Mouse (Mus musculus): ENCODE results near the gene Cic.

Gene Cic

GRCm38 (mm10) chr7:25267301-25267750 lies at the start of gene Cic:
Gene Cic, plus strand, starts transcription at chr7:25267704.
- peak; percentile 99 for DNase-seq (ENCODE audit: low spot score)

- DNase-seq (ENCODE audit: low spot score) = peak; percentile 39
These were observed 48.6 kb upstream of the Cic start for GRCm38 (mm10) chr7:25218705-25219415.

GRCm38 (mm10) chr7:25219416-25219750 lies 48.1 kb upstream of the Cic start:
- no peak for DNase-seq (ENCODE audit: low spot score)

GRCm38 (mm10) chr7:25219756-25220456 lies 47.6 kb upstream of the Cic start:
- peak; percentile 97 for DNase-seq (ENCODE audit: low spot score)

GRCm38 (mm10) chr7:25220457-25221101 lies 46.9 kb upstream of the Cic start, which contains the start of gene Dedd2:
Gene Dedd2, minus strand, starts transcription at chr7:25220615.
- no peak for DNase-seq (ENCODE audit: low spot score)

- peak; percentile 98 for DNase-seq (ENCODE audit: low spot score)
These were observed 46.2 kb upstream of the Cic start, which contains the start of gene Zfp526 for GRCm38 (mm10) chr7:25221102-25221883. Gene Zfp526, plus strand, starts transcription at chr7:25221425.

- no peak for DNase-seq (ENCODE audit: low spot score)
These were observed 45.1 kb upstream of the Cic start for GRCm38 (mm10) chr7:25222275-25222967.

GRCm38 (mm10) chr7:25227523-25228300 lies 39.8 kb upstream of the Cic start:
- no peak for DNase-seq (ENCODE audit: low spot score)

- DNase-seq (ENCODE audit: low spot score) = no peak
These were observed 36.7 kb upstream of the Cic start for GRCm38 (mm10) chr7:25230690-25231285.

- no peak for DNase-seq (ENCODE audit: low spot score)
These were observed 35.3 kb upstream of the Cic start for GRCm38 (mm10) chr7:25232101-25232648.

GRCm38 (mm10) chr7:25233061-25233460 lies 34.4 kb upstream of the Cic start:
- DNase-seq (ENCODE audit: low spot score) = no peak

- no peak for DNase-seq (ENCODE audit: low spot score)
These were observed 32.0 kb upstream of the Cic start for GRCm38 (mm10) chr7:25235526-25235925.

- peak; percentile 99 for DNase-seq (ENCODE audit: low spot score)
These were observed 30.1 kb upstream of the Cic start, which contains the start of gene Gsk3a for GRCm38 (mm10) chr7:25237249-25238014. Gene Gsk3a, minus strand, starts transcription at chr7:25237851.

- DNase-seq (ENCODE audit: low spot score) = peak; percentile 92
These were observed 29.3 kb upstream of the Cic start for GRCm38 (mm10) chr7:25238015-25238706.

GRCm38 (mm10) chr7:25238829-25239623 lies 28.5 kb upstream of the Cic start:
- peak; percentile 86 for DNase-seq (ENCODE audit: low spot score)

- DNase-seq (ENCODE audit: low spot score) = no peak
These were observed 26.9 kb upstream of the Cic start for GRCm38 (mm10) chr7:25240631-25241030.

- peak; percentile 55 for DNase-seq (ENCODE audit: low spot score)
These were observed 26.4 kb upstream of the Cic start for GRCm38 (mm10) chr7:25241062-25241461.

GRCm38 (mm10) chr7:25243361-25243760 lies 24.1 kb upstream of the Cic start:
- DNase-seq (ENCODE audit: low spot score) = no peak
